Mouse (Mus musculus) lung, postnatal 0 days (tissue): ENCODE results near the gene Vmn2r26.

Experiments
- CTCF ChIP-seq: IDR thresholded peaks from 2 replicates; pipeline ENCODE4 v1.5.1; 2016; ENCODE audit warnings: antibody characterized with exemption, mild to moderate bottlenecking
- EP300 ChIP-seq: IDR thresholded peaks from 2 replicates; pipeline ENCODE4 v1.6.1; 2016; ENCODE audit warnings: antibody characterized with exemption, mild to moderate bottlenecking, control low read depth

- TF ChIP-seq CTCF (no peak), EP300 (no peak)
These were observed 24.0 kb downstream of the Vmn2r26 start for GRCm38 (mm10) chr6:124048388-124048787.
